Mouse (Mus musculus): ENCODE data around the gene Emsy. TPM values are rescaled to one million over a fixed set of nuclear protein-coding genes. Genes with fewer than 3 reads are reported as not detected.

The Emsy gene
- total RNA-seq, 2 experiments from 2014 or later, result 77.0 to 167 TPM

GRCm38 (mm10) chr7:98671416-98671815 lies 14.8 kb upstream of the Emsy start:
- no peak for ATAC-seq (replicated peaks; ENCODE audit: low FRiP score, poor library complexity, severe bottlenecking)

GRCm38 (mm10) chr7:98670831-98671230 lies 14.2 kb upstream of the Emsy start:
- no peak for ATAC-seq (replicated peaks; ENCODE audit: low FRiP score, poor library complexity, severe bottlenecking)

- no peak for ATAC-seq (replicated peaks; ENCODE audit: low FRiP score, poor library complexity, severe bottlenecking)
Observed at GRCm38 (mm10) chr7:98667956-98668746, 11.6 kb upstream of the Emsy start.

- no peak for ATAC-seq (replicated peaks; ENCODE audit: low FRiP score, poor library complexity, severe bottlenecking)
Observed at GRCm38 (mm10) chr7:98665726-98666125, 9.1 kb upstream of the Emsy start.

- no peak for ATAC-seq (replicated peaks; ENCODE audit: low FRiP score, poor library complexity, severe bottlenecking)
Observed at GRCm38 (mm10) chr7:98665166-98665565, 8.6 kb upstream of the Emsy start.

GRCm38 (mm10) chr7:98655681-98656530 lies 677 bp downstream of the Emsy start:
- ATAC-seq (replicated peaks; ENCODE audit: low FRiP score, poor library complexity, severe bottlenecking), result peak; percentile 75

GRCm38 (mm10) chr7:98651651-98652050 lies 4.9 kb downstream of the Emsy start:
- ATAC-seq (replicated peaks; ENCODE audit: low FRiP score, poor library complexity, severe bottlenecking), result no peak

GRCm38 (mm10) chr7:98644238-98644637 lies 12.3 kb downstream of the Emsy start:
- no peak for ATAC-seq (replicated peaks; ENCODE audit: low FRiP score, poor library complexity, severe bottlenecking)

- no peak for ATAC-seq (replicated peaks; ENCODE audit: low FRiP score, poor library complexity, severe bottlenecking)
Observed at GRCm38 (mm10) chr7:98636607-98637006, 20.0 kb downstream of the Emsy start.

- no peak for ATAC-seq (replicated peaks; ENCODE audit: low FRiP score, poor library complexity, severe bottlenecking)
Observed at GRCm38 (mm10) chr7:98633032-98633431, 23.6 kb downstream of the Emsy start.

GRCm38 (mm10) chr7:98629947-98630346 lies 26.6 kb downstream of the Emsy start:
- no peak for ATAC-seq (replicated peaks; ENCODE audit: low FRiP score, poor library complexity, severe bottlenecking)

GRCm38 (mm10) chr7:98617739-98618138 lies 38.8 kb downstream of the Emsy start:
- ATAC-seq (replicated peaks; ENCODE audit: low FRiP score, poor library complexity, severe bottlenecking), result no peak

- no peak for ATAC-seq (replicated peaks; ENCODE audit: low FRiP score, poor library complexity, severe bottlenecking)
Observed at GRCm38 (mm10) chr7:98612936-98613335, 43.6 kb downstream of the Emsy start.

- ATAC-seq (replicated peaks; ENCODE audit: low FRiP score, poor library complexity, severe bottlenecking), result no peak
Observed at GRCm38 (mm10) chr7:98608520-98608919, 48.1 kb downstream of the Emsy start.

- no peak for ATAC-seq (replicated peaks; ENCODE audit: low FRiP score, poor library complexity, severe bottlenecking)
Observed at GRCm38 (mm10) chr7:98607158-98607557, 49.4 kb downstream of the Emsy start.

GRCm38 (mm10) chr7:98601715-98602114 lies 54.9 kb downstream of the Emsy start:
- ATAC-seq (replicated peaks; ENCODE audit: low FRiP score, poor library complexity, severe bottlenecking), result no peak

GRCm38 (mm10) chr7:98597402-98597801 lies 59.2 kb downstream of the Emsy start:
- no peak for ATAC-seq (replicated peaks; ENCODE audit: low FRiP score, poor library complexity, severe bottlenecking)

- ATAC-seq (replicated peaks; ENCODE audit: low FRiP score, poor library complexity, severe bottlenecking), result no peak
Observed at GRCm38 (mm10) chr7:98594731-98595130, 61.9 kb downstream of the Emsy start.

GRCm38 (mm10) chr7:98593276-98593675 lies 63.3 kb downstream of the Emsy start:
- no peak for ATAC-seq (replicated peaks; ENCODE audit: low FRiP score, poor library complexity, severe bottlenecking)

- ATAC-seq (replicated peaks; ENCODE audit: low FRiP score, poor library complexity, severe bottlenecking), result no peak
Observed at GRCm38 (mm10) chr7:98589028-98589427, 67.6 kb downstream of the Emsy start.

GRCm38 (mm10) chr7:98586313-98586712 lies 70.3 kb downstream of the Emsy start:
- ATAC-seq (replicated peaks; ENCODE audit: low FRiP score, poor library complexity, severe bottlenecking), result no peak

Data from erythroid progenitor cell, adult 5-6 weeks (primary cell).